Mouse (Mus musculus) lung, postnatal 0 days (tissue): Measurements from ENCODE around the gene Cdhr3.

ENCODE experiments used
- CTCF ChIP-seq: IDR thresholded peaks from 2 replicates; pipeline ENCODE4 v1.5.1; 2016; ENCODE audit warnings: antibody characterized with exemption, mild to moderate bottlenecking
- EP300 ChIP-seq: IDR thresholded peaks from 2 replicates; pipeline ENCODE4 v1.6.1; 2016; ENCODE audit warnings: antibody characterized with exemption, mild to moderate bottlenecking, control low read depth

DNA sequence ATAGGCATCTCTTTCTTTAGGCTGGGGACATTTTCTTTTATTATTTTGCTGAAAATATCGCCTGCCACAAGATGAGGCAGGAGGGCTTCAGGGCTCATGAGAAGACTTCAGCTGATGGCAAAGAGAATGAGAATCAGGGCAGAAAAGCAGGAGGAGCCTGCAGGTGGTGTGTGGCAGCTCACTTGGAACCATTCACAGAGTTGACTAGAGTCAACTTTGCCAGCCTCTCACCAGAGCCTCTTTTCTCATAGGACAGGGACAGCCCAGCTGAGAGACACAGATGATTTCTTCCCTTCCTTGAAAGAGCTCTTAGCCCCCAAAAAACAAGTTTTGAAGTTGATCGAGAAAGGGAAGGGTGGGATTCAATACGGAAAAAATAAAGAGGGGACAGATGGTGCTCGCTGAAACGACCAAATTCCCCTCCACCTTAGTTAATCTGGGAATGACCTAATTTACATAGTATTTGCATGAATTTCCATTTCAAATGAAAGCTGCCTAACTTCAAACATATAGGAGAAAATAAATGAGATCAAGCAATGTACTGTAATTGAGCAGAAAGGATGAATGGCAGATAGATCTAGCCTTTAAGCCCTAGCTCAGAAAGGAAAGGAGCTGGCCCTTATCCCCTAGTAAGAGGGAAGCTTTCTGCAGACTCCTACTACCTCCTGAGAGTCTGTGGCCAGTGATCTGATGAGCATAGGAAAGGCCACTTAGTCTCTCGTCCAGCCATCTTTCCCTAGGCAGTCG lies 78.5 kb downstream of the Cdhr3 start:
- TF ChIP-seq EP300 (no peak), CTCF (no peak)
